Mouse (Mus musculus) cerebellum, adult 11 months (tissue): ENCODE results near the gene Phf7.

Source experiments
- DNase-seq: peaks from one replicate; pipeline ENCODE4 v3.0.0; 2022

The Phf7 gene

GRCm38 (mm10) chr14:31251084-31251604 lies at the start of gene Phf7, which contains the start of gene Bap1:
TSS of gene Phf7 (minus strand) at chr14:31251317.
TSS of gene Bap1 (plus strand) at chr14:31251450.
- peak; percentile 95 for DNase-seq

DNA sequence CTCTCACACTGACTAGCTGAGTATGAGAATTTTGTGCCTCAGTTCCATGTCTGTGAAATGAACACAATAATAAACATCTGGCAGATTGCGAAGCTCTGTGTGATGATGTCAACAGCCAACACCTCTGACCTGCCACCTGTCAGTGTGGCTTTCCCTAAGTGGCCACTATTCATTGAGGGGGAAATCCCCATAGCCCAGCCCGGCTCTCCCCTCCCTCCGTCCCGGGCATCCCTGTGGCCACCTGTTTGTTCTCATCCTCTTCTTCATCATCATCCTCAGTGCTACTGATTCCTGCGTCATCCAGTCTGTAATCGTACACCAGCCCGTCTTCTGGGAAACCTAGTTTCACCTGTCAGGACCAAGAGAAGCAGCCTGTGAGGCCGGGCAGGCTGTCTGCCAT lies 34.6 kb upstream of the Phf7 start:
- no peak for DNase-seq

- DNase-seq: peak; percentile 61
Observed at GRCm38 (mm10) chr14:31272164-31272563, 21.0 kb upstream of the Phf7 start.

DNA sequence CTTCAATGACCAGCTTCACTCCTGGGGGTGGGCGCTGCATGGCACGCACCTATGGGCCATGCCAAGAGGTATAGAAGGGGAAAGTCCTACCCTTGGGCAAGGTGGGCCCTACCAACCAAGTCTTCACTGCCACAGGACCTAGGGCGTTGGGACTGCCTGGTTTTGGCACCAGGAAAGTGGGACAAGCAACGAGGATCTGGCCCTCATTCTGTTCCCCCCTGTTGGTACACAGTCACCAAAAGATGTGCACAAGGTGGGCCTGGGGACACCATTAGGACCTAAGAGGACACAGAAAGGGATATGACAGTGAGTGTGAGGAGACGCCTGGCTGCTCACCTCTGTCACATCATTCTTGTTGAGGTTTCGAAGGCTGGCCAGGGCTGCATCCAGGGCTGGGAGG lies 20.0 kb upstream of the Phf7 start:
- DNase-seq: no peak

- DNase-seq: no peak
Observed at GRCm38 (mm10) chr14:31269456-31270100, 18.5 kb upstream of the Phf7 start.

DNA sequence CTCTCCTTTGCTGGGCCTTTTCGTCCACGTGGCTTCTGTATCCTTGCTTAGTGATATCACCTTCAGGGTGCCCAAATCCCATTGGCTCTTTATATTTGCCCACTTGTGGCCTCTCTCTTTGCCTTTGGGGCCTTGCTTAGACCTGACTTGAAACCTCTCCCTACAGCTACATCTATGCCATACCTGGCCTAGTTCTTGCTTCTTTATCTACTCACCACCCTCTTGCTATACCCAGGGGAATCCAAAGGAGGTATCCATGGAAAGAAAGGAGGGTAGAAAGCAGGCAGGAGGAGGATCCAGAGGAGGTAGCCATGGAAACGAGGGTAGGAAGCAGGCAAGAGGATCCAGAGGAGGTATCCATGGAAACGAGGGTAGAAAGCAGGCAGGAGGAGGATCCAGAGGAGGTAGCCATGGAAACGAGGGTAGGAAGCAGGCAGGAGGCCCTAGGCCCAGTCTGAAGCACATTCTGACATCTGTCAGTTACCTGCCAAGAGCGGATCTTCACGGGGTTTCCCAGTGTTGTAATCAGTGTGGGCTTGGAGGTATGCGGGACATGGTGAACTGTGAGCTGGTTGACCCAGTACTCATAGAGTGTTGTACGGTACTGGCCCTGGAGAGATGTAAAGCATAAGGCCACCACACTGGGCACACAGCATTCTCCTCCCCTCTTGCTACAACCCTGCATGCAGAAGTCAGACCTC lies 17.3 kb upstream of the Phf7 start:
- DNase-seq: no peak

DNA sequence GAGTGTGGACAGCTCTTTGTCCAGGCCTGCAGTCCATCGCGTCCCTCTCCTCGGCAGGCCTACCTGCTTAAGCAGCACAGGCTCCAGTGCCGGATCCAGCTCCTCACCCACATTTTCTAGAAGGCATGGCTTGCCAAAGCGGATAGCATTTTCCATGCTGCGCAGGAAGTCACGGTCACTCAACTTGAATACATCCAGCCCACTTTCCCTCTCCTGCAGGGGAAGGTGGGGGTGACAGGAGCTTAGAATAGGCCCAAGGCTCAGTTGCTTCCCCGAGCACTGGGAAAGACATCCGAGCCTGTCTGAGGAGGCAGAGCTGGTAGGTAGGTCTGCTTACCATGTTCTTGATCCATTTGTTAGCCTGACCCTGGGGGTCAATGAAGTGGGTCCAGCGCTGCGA lies 16.5 kb upstream of the Phf7 start:
- no peak for DNase-seq

- no peak for DNase-seq
Observed at GRCm38 (mm10) chr14:31260932-31261331, 9.8 kb upstream of the Phf7 start.

DNA sequence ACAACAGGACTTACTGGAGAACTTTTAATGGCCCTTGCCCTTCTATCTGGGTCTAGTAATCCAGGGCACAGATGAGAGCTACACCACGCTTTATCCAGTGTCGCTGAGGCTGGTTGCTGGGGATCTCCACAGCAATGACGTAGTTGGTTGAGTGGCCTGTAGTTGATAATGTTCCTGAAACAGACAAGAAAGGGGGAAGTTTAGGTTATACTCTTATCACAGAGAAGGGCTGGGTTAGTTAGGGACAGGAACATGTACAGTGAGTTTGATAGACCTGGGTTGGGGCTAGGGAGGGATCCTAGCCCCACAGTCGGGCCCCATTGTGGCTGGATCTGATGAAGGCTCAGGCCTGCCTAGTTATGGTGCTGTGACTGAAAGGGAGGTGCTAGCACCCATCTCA lies 9.3 kb upstream of the Phf7 start:
- DNase-seq: no peak

DNA sequence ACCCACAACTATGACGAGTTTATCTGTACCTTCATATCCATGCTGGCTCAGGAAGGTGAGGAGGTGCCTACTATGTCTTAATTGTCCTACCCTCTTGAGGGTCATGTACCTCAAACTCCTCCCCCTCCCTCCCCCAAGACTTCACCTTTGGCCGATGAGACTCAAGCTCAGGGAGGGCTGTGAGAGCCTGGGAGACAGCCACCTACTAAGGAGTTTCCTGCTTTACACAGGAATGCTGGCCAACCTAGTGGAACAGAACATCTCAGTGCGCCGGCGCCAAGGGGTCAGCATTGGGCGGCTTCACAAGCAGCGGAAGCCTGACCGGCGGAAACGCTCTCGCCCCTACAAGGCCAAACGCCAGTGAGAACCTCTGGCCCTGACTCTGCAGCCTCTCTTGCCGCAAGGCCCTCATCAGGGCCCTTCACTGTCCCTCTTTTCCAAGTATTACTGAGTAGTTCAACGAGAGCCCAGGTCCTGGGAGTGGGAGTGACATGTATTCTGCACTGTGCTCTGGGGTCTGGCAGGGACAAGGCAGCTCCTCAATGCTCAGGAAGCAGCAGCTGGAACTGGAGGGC lies 7.4 kb upstream of the Phf7 start:
- DNase-seq: no peak

DNA sequence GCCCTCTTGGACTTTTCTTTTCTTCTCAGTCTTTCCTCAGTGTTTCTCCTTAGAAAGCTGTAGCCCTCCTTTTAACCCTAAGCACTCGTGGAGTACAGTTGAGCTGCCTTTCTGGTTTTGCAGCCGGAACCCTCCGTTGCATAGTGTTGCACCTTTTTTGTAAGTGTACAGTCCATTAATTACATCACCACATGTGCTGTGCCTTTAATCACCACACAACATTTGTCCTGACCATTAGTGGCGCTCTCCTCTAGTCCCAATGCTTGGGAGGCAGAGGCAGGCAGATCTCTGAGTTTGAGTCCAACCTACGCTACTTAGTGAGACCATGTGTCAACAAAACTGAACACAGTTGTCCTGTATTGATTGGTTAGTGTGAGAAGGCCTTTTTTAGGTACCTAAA lies 974 bp upstream of the Phf7 start:
- no peak for DNase-seq

DNA sequence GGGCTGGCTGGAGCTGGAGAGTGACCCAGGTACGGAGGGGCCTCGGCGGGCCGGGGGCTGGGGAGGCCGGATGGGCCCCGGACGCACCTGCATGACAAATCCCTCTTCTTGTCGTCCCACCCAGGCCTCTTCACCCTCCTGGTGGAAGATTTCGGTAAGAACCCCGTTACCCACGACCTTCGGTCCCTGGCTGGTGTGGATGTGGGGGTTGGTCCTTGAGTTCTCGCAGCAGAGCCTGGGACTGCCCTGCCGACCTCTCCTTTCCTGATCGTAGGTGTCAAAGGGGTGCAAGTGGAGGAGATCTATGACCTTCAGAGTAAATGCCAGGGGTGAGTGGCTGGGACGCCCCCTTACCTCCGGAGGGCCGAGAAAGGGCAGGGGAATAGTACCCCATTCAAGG lies 509 bp upstream of the Phf7 start:
- no peak for DNase-seq

- DNase-seq: no peak
Observed at GRCm38 (mm10) chr14:31250222-31251083, 664 bp downstream of the Phf7 start.

- no peak for DNase-seq
Observed at GRCm38 (mm10) chr14:31248396-31248795, 2.7 kb downstream of the Phf7 start.

DNA sequence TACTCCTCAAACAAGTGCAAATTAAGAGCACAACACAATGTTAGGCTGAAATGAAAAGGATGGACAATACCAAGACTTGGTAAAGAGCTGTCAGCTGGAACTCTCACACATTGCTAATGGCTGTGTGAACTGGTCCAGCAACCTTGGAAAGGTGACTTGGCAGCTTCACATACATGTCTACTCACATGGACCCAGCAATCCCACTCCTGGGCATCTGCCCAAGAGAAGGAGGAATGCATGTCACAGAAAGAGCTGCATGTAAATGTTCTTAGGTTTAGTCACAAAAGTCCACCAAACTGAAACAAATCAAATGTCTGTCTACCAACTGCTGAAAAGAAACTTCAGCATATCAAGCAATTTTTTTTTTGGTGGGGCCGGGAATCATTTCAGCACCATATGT lies 5.2 kb downstream of the Phf7 start:
- no peak for DNase-seq

DNA sequence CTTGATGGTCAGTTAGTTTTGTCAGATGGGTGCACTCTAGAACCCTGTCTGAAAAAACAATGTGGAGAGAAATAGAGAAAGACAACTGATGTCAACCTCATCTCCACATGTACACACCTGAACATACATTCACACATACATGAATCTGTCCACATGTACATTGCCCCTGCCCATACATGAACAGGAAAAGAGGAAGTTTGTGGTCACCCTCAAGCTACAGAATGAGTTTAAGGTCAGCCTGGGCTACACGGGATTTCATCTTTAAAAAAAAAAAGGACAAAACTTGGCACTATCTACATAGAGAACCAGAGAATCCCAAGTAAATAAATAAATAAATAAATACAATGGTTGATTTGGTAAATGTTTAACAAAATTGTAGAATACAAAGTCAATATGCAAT lies 6.3 kb downstream of the Phf7 start:
- no peak for DNase-seq

- no peak for DNase-seq
Observed at GRCm38 (mm10) chr14:31240528-31240927, 10.6 kb downstream of the Phf7 start.

GRCm38 (mm10) chr14:31237101-31237882 lies 13.8 kb downstream of the Phf7 start:
- no peak for DNase-seq

DNA sequence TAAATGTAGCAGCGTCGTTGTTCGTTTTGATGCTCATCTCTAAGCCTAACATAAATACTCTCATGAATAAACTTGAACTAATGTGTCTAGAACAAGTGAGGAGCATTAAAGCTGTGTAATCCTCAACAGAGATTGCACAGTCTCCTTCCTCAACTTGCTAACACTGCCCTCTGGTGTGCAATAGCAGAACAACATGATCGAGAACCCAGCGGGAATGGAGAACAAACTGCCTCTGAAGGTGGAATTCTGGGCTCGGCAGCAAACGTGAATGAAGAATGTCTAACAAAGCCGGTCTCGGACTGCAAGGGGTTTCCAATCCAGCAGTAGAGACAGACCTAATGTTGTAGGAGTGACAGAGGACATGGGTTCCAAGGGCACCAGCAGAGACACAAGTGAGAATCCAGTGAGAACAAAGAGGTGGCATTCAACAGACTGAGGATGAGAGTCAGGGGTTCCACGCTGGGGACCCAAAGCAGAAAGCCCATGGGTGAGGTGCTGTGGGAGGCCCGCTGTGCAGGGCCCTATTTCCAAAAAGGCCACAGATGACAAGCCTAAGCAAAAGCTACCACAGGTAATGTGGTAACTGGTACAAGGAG lies 17.0 kb downstream of the Phf7 start:
- DNase-seq: peak; percentile 78

DNA sequence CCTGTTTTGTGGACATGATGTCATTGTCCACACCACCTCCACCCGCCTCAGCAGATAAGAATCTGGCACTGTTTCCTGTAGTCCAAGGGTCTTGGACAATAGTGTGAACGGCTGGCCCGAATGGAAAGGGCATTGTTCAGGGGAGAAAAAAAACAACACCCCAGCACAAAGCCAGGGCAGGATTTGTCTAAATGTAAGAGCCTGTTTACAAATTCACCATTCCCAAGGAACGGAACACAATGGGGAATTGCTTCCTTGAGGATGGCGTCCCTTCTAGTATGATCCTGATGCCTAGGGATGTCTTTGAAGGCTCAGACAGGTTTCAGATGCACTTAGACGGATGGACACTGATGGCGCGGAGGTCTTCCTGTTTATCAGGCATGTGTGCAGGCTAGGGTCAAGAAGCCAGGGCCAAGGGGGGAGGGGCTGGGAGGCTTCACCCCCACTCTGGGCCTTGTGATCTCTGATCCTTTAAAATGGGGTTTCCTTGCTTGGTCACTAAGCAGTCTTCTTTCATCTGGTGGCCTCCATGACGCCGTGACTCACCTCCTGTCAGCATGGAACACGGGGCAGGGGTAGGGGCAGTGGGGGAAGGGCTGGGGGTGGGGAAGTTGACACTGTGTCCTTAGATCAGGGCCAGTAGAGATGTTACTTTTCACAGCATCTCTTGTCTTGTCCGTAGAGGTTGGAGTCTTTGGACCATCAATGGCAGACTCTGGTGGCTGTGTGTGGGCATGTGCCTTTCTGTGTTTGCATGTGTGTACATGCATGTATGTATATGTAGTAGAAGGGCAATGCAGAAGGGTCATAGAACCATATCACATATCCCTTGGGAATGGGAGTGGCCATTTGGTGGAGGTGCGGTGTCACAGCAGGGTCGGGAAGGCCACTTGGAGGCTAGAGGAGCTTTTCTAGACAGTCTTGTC lies 17.8 kb downstream of the Phf7 start:
- no peak for DNase-seq
